11 mouse cellular contexts compared by ENCODE assay signal in the genomic region with DNA sequence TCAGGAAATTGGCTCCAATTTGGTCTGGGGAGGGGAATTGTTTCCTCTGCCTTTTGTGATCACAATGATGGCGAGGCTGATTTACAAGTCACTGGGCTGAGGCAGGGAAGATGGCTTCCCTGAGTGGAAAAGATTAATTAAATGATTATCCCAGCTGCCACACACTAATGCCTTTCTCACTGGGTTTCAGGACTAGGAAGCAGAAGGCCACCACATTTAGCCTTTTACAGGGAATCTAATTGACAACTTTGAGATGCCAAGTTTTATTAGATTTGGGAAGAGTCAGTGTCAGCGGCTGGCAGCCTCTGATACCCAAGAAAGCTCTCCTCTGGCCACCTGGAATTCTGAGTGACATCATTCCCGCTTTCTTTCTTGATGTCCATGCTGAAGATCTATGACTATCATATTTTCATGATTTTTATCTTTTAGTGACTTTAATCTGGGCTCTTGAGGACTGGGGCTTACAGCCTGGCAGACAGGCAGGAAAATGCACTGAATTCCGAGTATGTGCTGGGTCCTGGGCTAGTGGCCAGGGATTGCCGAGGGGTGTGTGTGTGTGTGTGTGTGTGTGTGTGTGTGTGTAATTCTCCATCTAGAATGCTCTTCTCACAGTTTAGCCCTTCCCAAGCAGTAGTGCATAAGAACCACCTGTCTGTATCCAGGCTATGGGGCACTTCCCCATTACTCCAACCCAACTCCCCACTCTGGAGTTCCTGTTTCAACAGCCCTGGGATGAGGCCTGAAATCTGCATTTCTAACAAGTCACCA.
DNase-seq lines count a peak whose midpoint lies in the region; ATAC-seq lines count a peak whose summit lies in the region.
"Had no signal": no experiment of that assay in that cellular context is flagged by ENCODE, and none has a peak within 500 bp of the region (broad histone marks: within the 10 kb centered on the region; RNA-seq: fewer than 3 reads in every experiment).

No protein-coding gene starts in this region.

- H3K9me3 ChIP-seq in heart, embryonic 14.5 days (ENCODE audit: control insufficient read depth, low read length): no peaks in the 10 kb centered on the region
- no peaks in the 10 kb centered on the region for H3K9me3 ChIP-seq in midbrain, embryonic 14.5 days (ENCODE audit: control insufficient read depth, low read length)
- H3K9me3 ChIP-seq: embryonic facial prominence, embryonic 13.5 days had no signal

- H3K4me2 ChIP-seq in heart, embryonic 14.5 days (ENCODE audit: low read length): no peak overlapping the region
- H3K4me2 ChIP-seq in midbrain, embryonic 14.5 days (ENCODE audit: low read length): no peak overlapping the region
- H3K4me2 ChIP-seq: embryonic facial prominence, embryonic 13.5 days had no signal

- H3K27me3 ChIP-seq in heart, embryonic 14.5 days (ENCODE audit: control insufficient read depth, insufficient read depth, low read length): peaks cover 3% of the 10 kb centered on the region; the same call in 1 of the 2 replicates
- H3K27me3 ChIP-seq in midbrain, embryonic 14.5 days (ENCODE audit: control insufficient read depth, insufficient read depth, low read length): no peaks in the 10 kb centered on the region

- no peak overlapping the region for H3K9ac ChIP-seq in heart, embryonic 14.5 days (ENCODE audit: low read length)
- H3K9ac ChIP-seq in midbrain, embryonic 14.5 days (replicated peaks; ENCODE audit: low read length): no peak overlapping the region
- H3K9ac ChIP-seq: embryonic facial prominence, embryonic 13.5 days had no signal

- peaks cover 28 to 29% of the 10 kb centered on the region in 2 experiments for H3K4me1 ChIP-seq in heart, embryonic 14.5 days (ENCODE audit: control insufficient read depth in 2 of 2, insufficient read depth in 2 of 2, low read length in 2 of 2)
- peaks cover 22% of the 10 kb centered on the region for H3K4me1 ChIP-seq in midbrain, embryonic 14.5 days (ENCODE audit: control insufficient read depth, insufficient read depth, low read length)

- H3K27ac ChIP-seq in heart, embryonic 14.5 days (replicated peaks in 1 of 2; ENCODE audit: control insufficient read depth in 1 of 2, insufficient read depth in 1 of 2, low read depth in 2 of 2, low read length in 2 of 2): peak overlapping the region in 1 of 2 experiments; percentile 33; a peak in 1 of 4 replicates
- H3K27ac ChIP-seq in midbrain, embryonic 14.5 days (replicated peaks; ENCODE audit: low read depth, low read length): peak overlapping the region; percentile 60
- H3K27ac ChIP-seq: kidney, postnatal 0 days had no signal

- H3K4me3 ChIP-seq in heart, embryonic 14.5 days (ENCODE audit: control insufficient read depth in 1 of 2, insufficient read depth in 1 of 2, low read depth in 1 of 2, low read length in 2 of 2): no peak overlapping the region
- H3K4me3 ChIP-seq in midbrain, embryonic 14.5 days (replicated peaks; ENCODE audit: low read depth, low read length): no peak overlapping the region
- H3K4me3 ChIP-seq: embryonic facial prominence, embryonic 13.5 days had no signal

- ATAC-seq in heart, embryonic 14.5 days (ENCODE audit: insufficient number of reproducible peaks, insufficient read depth, low FRiP score, low read depth): 0 out of 2 replicates have a peak, but pooled peaks have one; percentile 10
- ATAC-seq in granulocyte monocyte progenitor cell, adult 5-6 weeks (replicated peaks; ENCODE audit: poor library complexity, severe bottlenecking): peak; percentile 60
- ATAC-seq in midbrain, embryonic 14.5 days (ENCODE audit: low FRiP score, low TSS enrichment): peak; percentile 21; the same call in 1 of the 2 replicates

- intact Hi-C loops in heart, postnatal 36 days (cut with DNase I): loop anchor here (5.0 kb wide), 1 partner anchor 56 kb away; no protein-coding TSS in a partner anchor

- no peaks in the 10 kb centered on the region for H3K36me3 ChIP-seq in heart, embryonic 14.5 days (ENCODE audit: control insufficient read depth, insufficient read depth, low read length)
- H3K36me3 ChIP-seq in midbrain, embryonic 14.5 days (ENCODE audit: control insufficient read depth, insufficient read depth, low read length): no peaks in the 10 kb centered on the region
- H3K36me3 ChIP-seq: embryonic facial prominence, embryonic 13.5 days had no signal

- WGBS in heart, embryonic 14.5 days: 56% methylated on average over 5 of the region's 5 CpGs
- 34% methylated on average over 5 of the region's 5 CpGs for WGBS in midbrain, embryonic 14.5 days

- no peak for DNase-seq in heart, postnatal 36 days
- peak; percentile 50 for DNase-seq in NIH3T3 (ENCODE audit: low read depth)
- peak; percentile 48 for DNase-seq in midbrain, embryonic 14.5 days
- DNase-seq in left cerebral cortex, adult 8-10 months (ENCODE audit: low spot score in 2 of 2): no peak
- DNase-seq in kidney, adult 9 months: no peak
- DNase-seq in layer of hippocampus, postnatal 14 days (ENCODE audit: low spot score in 2 of 2): no peak
- DNase-seq: gastrocnemius, postnatal 36 days had no signal

Comparison
In these comparisons a context has a peak if more than half of its experiments do, and no peak if none do; other contexts are left out.
1. ATAC-seq: peak in every context shown above with its lines; median percentile 60 in granulocyte monocyte progenitor cell, adult 5-6 weeks; 21 in midbrain, embryonic 14.5 days; 10 in heart, embryonic 14.5 days.
2. DNase-seq: peak in NIH3T3 (single experiment) and midbrain, embryonic 14.5 days (single experiment); none in heart, postnatal 36 days (0 of 2), left cerebral cortex, adult 8-10 months (0 of 2), kidney, adult 9 months (single experiment) and layer of hippocampus, postnatal 14 days (0 of 2).